Mouse (Mus musculus) G1E (cell line): ENCODE data around the gene Dclk2. TPM values are rescaled to one million over a fixed set of nuclear protein-coding genes. Genes with fewer than 3 reads are reported as not detected.

Source experiments
- ATAC-seq: 2 replicates; pipeline ENCODE4 v1.8.0; 2016; ENCODE audit warnings: mild to moderate bottlenecking; ENCODE audit not compliant: insufficient number of reproducible peaks, poor library complexity, low FRiP score, severe bottlenecking; ENCODE audit errors: extremely low read depth
- DNase-seq: peaks from one replicate; pipeline ENCODE4 v3.0.0; 2012; ENCODE audit warnings: low spot score
- H3K27me3 ChIP-seq: 2 replicates; pipeline ENCODE4 v1.6.1; 2012; ENCODE audit warnings: mild to moderate bottlenecking, low read length, inconsistent platforms; ENCODE audit not compliant: insufficient read depth
- H3K36me3 ChIP-seq: replicated peaks from 2 replicates; pipeline ENCODE3; 2012; ENCODE audit warnings: mild to moderate bottlenecking, inconsistent platforms
- H3K4me1 ChIP-seq: 2 replicates; pipeline ENCODE4 v1.6.1; 2012; ENCODE audit warnings: low read depth, low read length, inconsistent platforms, mixed read lengths; ENCODE audit not compliant: insufficient read depth
- H3K4me3 ChIP-seq: 2 replicates; pipeline ENCODE4 v1.5.1; 2012; ENCODE audit warnings: low read depth, mild to moderate bottlenecking, inconsistent platforms, low read length, moderate library complexity, mixed read lengths
- H3K9me3 ChIP-seq: replicated peaks from 2 replicates; pipeline ENCODE4 v1.6.1; 2012; ENCODE audit warnings: inconsistent platforms
- CTCF ChIP-seq: IDR thresholded peaks from 2 replicates; pipeline ENCODE4 v1.5.1; 2012; ENCODE audit warnings: low read depth, low read length, inconsistent platforms, mixed read lengths
- GATA1 ChIP-seq: IDR thresholded peaks from 2 replicates; pipeline ENCODE4 v1.6.1; 2012; ENCODE audit warnings: borderline replicate concordance, low read length, inconsistent platforms, mixed read lengths
- GATA2 ChIP-seq: IDR thresholded peaks from 2 replicates; pipeline ENCODE4 v1.6.1; 2012; ENCODE audit warnings: low read depth, low read length, inconsistent platforms, borderline replicate concordance
- POLR2AphosphoS5 ChIP-seq: IDR thresholded peaks from 2 replicates; pipeline ENCODE4 v1.6.1; 2012; ENCODE audit warnings: low read depth, low read length, inconsistent platforms; ENCODE audit not compliant: insufficient replicate concordance
- TAL1 ChIP-seq: conservative IDR thresholded peaks from 2 replicates; pipeline ENCODE4 v1.6.1; 2012; ENCODE audit warnings: low read depth, low read length, inconsistent platforms, mixed read lengths
- polyA plus RNA-seq: library from polyadenylated mRNA; stranded (reverse); fragments of >175 nt; gene quantifications from 2 replicates; pipeline ENCODE4 v1.2.3, GENCODE M21; 2012
- total RNA-seq, 2 experiments: library from RNA; stranded (forward) in 1 of 2; stranded (reverse) in 1 of 2; fragments of 200-1000 nt in 1 of 2; fragments of >200 nt in 1 of 2; fragmentation: Nextera tagmentation in 1 of 2; gene quantifications; 2 replicates each; pipeline ENCODE4 v1.2.3; 2014 to 2017

Gene Dclk2
- total RNA-seq (2014; fragmentation: Nextera tagmentation) (5.3 TPM in 1 of 2 replicates, not detected in the other), total RNA-seq (2017) (0.06 and 0.11 TPM in 2 replicates), polyA plus RNA-seq (not detected in 2 replicates)

DNA sequence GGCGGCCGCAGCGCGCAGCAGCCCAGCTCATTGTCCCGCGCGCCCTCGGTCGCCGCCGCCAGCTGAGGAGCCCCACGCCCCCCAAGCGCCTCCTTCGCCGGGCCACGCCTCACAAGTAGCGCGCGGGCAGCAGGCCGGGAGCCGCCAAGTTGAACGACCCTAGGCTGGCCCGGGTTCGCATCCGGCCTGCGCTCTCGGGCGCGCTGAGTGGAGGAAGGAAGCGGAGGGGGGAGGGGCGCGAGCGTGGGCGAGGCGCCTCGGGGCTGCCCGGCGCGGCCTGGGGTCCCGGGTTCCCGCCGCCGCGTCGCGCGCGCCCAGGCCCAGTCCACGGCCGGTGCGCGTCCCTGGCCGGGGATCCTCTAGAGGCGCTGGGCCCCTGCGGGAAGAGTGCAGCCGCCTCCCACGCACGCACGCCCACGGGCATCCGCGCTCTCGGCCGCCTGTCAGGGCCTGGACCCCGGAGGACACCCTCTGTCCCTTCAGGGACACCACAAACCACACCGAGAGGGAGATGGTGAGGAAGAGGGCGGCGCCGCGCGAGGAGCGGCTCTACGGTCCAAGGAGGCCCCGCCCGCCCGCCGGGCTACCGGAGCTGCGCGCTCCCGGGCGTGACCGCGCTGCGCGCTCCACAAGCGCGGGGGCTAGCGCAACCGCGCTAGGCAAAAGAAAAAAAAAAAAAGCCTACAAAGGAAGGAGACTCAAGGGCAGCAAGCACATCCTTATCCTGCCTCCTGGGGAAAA, at the start of gene Dclk2:
Dclk2 (minus strand) TSS at position 510 of the 741 bp plus-strand sequence.
- no peak for ATAC-seq
- no peaks in the 10 kb centered on the region; the same call in 1 of the 2 replicates for H3K27me3 ChIP-seq

GRCm38 (mm10) chr3:86962665-86963435, 42.2 kb upstream of the Dclk2 start:
- H3K27me3 ChIP-seq: no peaks in the 10 kb centered on the region
- no peaks in the 10 kb centered on the region for H3K9me3 ChIP-seq
- ATAC-seq: no peak
- TF ChIP-seq GATA2 (no peak), POLR2AphosphoS5 (no peak), CTCF (no peak), TAL1 (no peak), GATA1 (no peak)
- DNase-seq: no peak
- no peaks in the 10 kb centered on the region for H3K36me3 ChIP-seq
- no peaks in the 10 kb centered on the region for H3K4me1 ChIP-seq
- H3K4me3 ChIP-seq: no peak overlapping the region

More for the DNA sequence above, at the start of gene Dclk2:
- no peaks in the 10 kb centered on the region for H3K36me3 ChIP-seq
- TF ChIP-seq GATA2 (no peak), CTCF (no peak), POLR2AphosphoS5 (no peak), TAL1 (no peak), GATA1 (no peak)
- no peak for DNase-seq
- no peak within 1 kb of the TSS for H3K4me3 ChIP-seq
- no peaks in the 10 kb centered on the region for H3K4me1 ChIP-seq
- peaks cover 13% of the 10 kb centered on the region for H3K9me3 ChIP-seq

- DNase-seq: no peak
- no peak overlapping the region for H3K4me3 ChIP-seq
- no peaks in the 10 kb centered on the region for H3K9me3 ChIP-seq
- no peak for TF ChIP-seq TAL1
- no peak for TF ChIP-seq CTCF
- TF ChIP-seq GATA1: no peak
- TF ChIP-seq POLR2AphosphoS5: no peak
- TF ChIP-seq GATA2: no peak
- no peak for ATAC-seq
- H3K4me1 ChIP-seq: no peaks in the 10 kb centered on the region
- no peaks in the 10 kb centered on the region for H3K27me3 ChIP-seq
- H3K36me3 ChIP-seq: no peaks in the 10 kb centered on the region
Measured at GRCm38 (mm10) chr3:86961395-86961669, 40.7 kb upstream of the Dclk2 start.

GRCm38 (mm10) chr3:86960656-86961394, 40.2 kb upstream of the Dclk2 start:
- no peak for TF ChIP-seq CTCF
- no peak for TF ChIP-seq POLR2AphosphoS5
- no peak for TF ChIP-seq TAL1
- no peak for TF ChIP-seq GATA1
- TF ChIP-seq GATA2: no peak
- Histone ChIP-seq H3K36me3 (no peaks in the 10 kb centered on the region), H3K27me3 (no peaks in the 10 kb centered on the region), H3K4me3 (no peak overlapping the region), H3K9me3 (no peaks in the 10 kb centered on the region), H3K4me1 (no peaks in the 10 kb centered on the region)
- ATAC-seq: no peak
- no peak for DNase-seq

- Histone ChIP-seq H3K27me3 (no peaks in the 10 kb centered on the region), H3K36me3 (no peaks in the 10 kb centered on the region), H3K4me3 (no peak overlapping the region), H3K9me3 (no peaks in the 10 kb centered on the region), H3K4me1 (no peaks in the 10 kb centered on the region)
- TF ChIP-seq GATA2 (no peak), TAL1 (no peak), POLR2AphosphoS5 (no peak), CTCF (no peak), GATA1 (no peak)
- ATAC-seq (no peak), DNase-seq (no peak)
Measured at GRCm38 (mm10) chr3:86959088-86959487, 38.4 kb upstream of the Dclk2 start.
